Mouse (Mus musculus): Measurements from ENCODE around the gene Gm1043. TPM values are rescaled to one million over a fixed set of nuclear protein-coding genes. Genes with fewer than 3 reads are reported as not detected.

Gm1043 gene
- polyA plus RNA-seq, 1 experiment from 2014 or later: not detected

DNA sequence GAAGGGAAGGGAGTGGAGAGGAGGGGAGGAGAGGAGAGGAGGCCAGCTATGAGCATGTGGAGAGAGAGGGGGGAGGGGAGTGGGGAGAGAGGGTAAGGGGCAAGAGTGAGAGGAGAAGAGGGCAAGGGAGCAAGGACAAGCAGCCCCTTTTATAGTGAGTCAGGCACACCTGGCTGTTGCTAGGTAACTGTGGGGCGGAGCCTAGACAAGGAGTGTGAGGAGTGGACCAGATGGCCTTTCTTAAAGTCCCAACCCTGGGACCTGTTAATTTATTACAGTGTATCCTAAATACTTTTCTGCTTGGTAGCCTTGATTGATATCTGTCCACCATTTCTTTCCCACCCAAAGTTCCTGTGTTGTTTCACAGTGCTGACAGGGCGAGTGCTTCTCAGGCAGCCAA is 36.1 kb upstream of the Gm1043 start:
- no peak overlapping the region for H3K4me3 ChIP-seq (replicated peaks)
- H3K27me3 ChIP-seq: peaks cover 7% of the 10 kb centered on the region; the same call in 1 of the 2 replicates
- no peak overlapping the region for H3K27ac ChIP-seq
- no peak overlapping the region for H3K4me2 ChIP-seq
- H3K9me3 ChIP-seq: no peaks in the 10 kb centered on the region
- 74% methylated on average over 2 of the region's 2 CpGs for WGBS
- H3K36me3 ChIP-seq: no peaks in the 10 kb centered on the region
- H3K9ac ChIP-seq (replicated peaks): no peak overlapping the region
- no peak for ATAC-seq (ENCODE audit: insufficient number of reproducible peaks, insufficient read depth, low FRiP score, low TSS enrichment, low read depth)
- no peaks in the 10 kb centered on the region for H3K4me1 ChIP-seq (replicated peaks)

DNA sequence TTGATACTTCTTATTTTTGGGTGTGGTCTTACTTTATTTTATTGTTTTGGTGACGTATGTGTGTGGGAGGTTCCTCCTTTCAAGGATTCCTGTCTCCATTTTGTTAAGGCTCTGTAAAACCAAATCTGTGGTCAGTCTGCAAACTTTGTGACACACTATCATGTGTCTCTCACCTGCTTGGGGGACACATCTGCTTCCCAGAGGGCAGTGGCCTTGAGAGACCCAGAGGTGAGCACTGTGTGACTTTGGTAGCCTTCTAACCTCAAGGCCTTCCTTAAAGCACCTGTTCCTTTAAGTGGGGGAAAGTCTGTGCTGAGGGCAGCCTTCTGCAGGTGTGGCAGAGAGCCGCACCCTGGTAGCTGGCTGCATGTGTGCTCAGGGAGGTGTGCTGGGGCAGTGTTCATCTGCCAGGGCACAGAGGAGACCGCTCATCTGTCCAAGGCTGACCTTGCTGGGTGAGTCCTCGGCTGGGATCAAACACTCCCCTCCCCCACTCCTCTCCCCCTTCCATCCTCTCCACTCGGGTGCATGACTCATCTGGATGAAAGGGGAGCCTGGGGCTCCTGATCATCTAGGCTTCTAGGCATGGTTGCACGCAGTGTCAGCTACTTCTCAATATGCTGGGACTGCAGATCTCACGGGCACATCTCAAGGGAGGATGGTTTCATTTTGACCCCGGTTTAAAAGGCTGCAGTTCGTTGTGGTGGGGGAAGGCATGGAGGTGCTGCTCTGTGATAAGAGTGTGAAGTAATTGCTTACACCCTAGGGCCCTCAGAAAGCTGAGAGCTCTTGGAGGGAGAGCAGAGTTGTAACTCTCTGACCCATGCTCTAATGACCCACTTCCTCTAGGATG is 34.4 kb upstream of the Gm1043 start:
- no peak overlapping the region for H3K9ac ChIP-seq (replicated peaks)
- H3K27ac ChIP-seq: no peak overlapping the region
- 32% methylated on average over 9 of the region's 9 CpGs for WGBS
- no peaks in the 10 kb centered on the region for H3K9me3 ChIP-seq
- peaks cover 7% of the 10 kb centered on the region; the same call in 1 of the 2 replicates for H3K27me3 ChIP-seq
- no peaks in the 10 kb centered on the region for H3K4me1 ChIP-seq (replicated peaks)
- ATAC-seq (ENCODE audit: insufficient number of reproducible peaks, insufficient read depth, low FRiP score, low TSS enrichment, low read depth): no peak
- no peak overlapping the region for H3K4me2 ChIP-seq
- no peak overlapping the region for H3K4me3 ChIP-seq (replicated peaks)
- no peaks in the 10 kb centered on the region for H3K36me3 ChIP-seq

DNA sequence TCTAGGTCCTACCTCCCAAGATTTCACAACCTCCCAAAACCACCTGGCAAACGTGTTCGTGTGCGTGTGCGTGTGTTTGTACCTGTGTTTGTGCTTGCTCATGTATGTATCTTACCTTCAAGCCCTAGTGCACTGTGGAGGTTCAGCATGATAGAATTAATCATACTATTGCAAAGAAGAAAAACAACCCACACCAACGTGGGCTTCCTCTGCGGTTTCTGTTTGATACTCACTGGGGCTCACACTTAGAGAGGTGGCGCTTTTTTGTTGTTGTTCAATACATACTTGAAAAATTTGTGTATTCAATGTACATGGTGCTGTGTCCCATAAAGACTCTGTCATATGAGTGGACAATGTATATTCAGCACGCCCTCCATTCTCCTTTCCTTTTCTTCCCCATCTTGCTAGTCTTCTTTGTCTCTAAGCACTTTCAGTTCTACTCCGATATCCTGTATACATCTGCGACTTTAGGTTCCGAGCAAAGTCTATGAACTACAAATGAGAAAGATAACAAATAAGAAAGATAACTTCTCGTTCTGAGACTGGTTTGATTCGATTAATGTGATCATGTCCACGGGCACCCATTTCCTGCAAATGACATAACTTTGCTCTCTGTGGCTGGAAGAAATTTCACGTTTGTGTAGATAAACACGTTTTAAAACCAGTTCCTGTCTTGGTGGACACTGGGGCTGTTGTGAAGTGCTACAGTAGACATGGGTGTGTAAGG is 33.6 kb upstream of the Gm1043 start:
- H3K9ac ChIP-seq (replicated peaks): no peak overlapping the region
- ATAC-seq (ENCODE audit: insufficient number of reproducible peaks, insufficient read depth, low FRiP score, low TSS enrichment, low read depth): no peak
- WGBS: 83% methylated on average over 16 of the region's 16 CpGs
- H3K4me2 ChIP-seq: no peak overlapping the region
- H3K9me3 ChIP-seq: no peaks in the 10 kb centered on the region
- no peak overlapping the region for H3K27ac ChIP-seq
- no peak overlapping the region for H3K4me3 ChIP-seq (replicated peaks)
- H3K4me1 ChIP-seq (replicated peaks): no peaks in the 10 kb centered on the region
- H3K27me3 ChIP-seq: peaks cover 7% of the 10 kb centered on the region; the same call in 1 of the 2 replicates
- no peaks in the 10 kb centered on the region for H3K36me3 ChIP-seq

DNA sequence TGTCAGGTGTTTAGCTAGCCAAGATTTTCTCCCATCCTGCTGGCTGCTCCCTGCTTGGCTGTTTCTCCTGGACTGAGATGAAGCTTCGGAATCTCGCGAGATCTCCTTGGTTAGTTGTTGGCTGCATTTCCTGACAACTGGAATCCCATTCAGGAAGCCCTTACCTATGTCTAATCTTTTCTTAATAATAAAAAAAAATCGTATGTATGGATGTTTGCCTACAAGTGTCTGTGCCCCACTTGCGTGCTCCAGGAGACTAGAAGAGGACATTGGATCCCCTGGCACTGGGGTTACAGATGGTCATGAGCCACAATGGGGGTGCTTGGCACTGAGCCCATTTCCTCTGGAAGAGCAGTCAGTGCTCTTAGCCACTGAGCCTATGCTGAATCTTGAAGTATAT is 32.3 kb upstream of the Gm1043 start:
- no peak overlapping the region for H3K4me3 ChIP-seq (replicated peaks)
- no peaks in the 10 kb centered on the region for H3K27me3 ChIP-seq
- H3K36me3 ChIP-seq: no peaks in the 10 kb centered on the region
- H3K4me1 ChIP-seq (replicated peaks): no peaks in the 10 kb centered on the region
- no peak overlapping the region for H3K9ac ChIP-seq (replicated peaks)
- H3K4me2 ChIP-seq: no peak overlapping the region
- ATAC-seq (ENCODE audit: insufficient number of reproducible peaks, insufficient read depth, low FRiP score, low TSS enrichment, low read depth): no peak
- WGBS: 88% methylated on average over 5 of the region's 5 CpGs
- H3K27ac ChIP-seq: no peak overlapping the region
- H3K9me3 ChIP-seq: no peaks in the 10 kb centered on the region

DNA sequence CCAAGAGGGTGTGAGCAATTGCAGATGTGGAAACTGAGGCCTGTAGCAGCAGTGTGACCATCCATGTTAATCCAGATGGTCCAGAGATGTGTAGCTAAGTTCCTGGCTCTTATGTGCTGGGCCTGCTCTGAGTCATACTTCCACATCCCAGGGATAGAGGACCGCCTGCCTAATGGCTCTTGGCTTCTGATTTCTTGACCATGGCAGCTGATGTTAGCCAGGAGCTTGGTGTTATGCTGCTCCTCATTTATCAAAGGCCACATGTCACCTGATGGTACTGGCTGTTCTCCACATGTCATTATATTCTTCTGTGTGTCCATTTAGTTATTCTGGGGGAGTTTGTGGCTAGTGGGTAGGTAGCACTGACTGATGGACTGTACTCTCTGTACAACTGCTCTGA is 29.4 kb upstream of the Gm1043 start:
- Histone ChIP-seq H3K36me3 (no peaks in the 10 kb centered on the region), H3K4me2 (no peak overlapping the region), H3K4me1 (replicated peaks) (no peaks in the 10 kb centered on the region), H3K9ac (replicated peaks) (no peak overlapping the region), H3K9me3 (no peaks in the 10 kb centered on the region), H3K27me3 (0 out of 2 replicates have a peak, but pooled peaks cover under 1% of the 10 kb centered on the region), H3K27ac (no peak overlapping the region), H3K4me3 (replicated peaks) (no peak overlapping the region)
- no peak for ATAC-seq (ENCODE audit: insufficient number of reproducible peaks, insufficient read depth, low FRiP score, low TSS enrichment, low read depth)
- 93% methylated on average over 1 of the region's 1 CpGs for WGBS

DNA sequence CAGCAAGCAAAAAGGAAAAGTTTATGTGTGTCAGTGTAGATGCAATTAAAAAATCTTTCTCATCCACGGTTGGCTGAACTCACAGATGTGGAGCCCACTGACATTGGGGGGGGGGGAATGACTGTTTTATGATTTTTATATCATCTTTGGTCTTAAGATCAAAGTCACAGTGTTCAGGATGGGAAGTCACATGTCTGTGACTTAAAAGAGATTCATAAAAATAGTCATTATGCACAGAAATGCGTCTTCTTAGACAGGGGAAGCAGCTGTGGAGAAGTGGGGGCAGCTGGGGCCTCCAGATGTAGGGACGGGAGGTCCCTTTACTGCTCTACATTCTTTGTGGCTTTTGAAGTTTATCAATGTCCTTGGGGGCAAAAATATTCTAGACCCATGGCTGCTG is 28.7 kb upstream of the Gm1043 start:
- no peaks in the 10 kb centered on the region for H3K36me3 ChIP-seq
- WGBS: 56% methylated on average over 3 of the region's 3 CpGs
- ATAC-seq (ENCODE audit: insufficient number of reproducible peaks, insufficient read depth, low FRiP score, low TSS enrichment, low read depth): no peak
- no peaks in the 10 kb centered on the region for H3K4me1 ChIP-seq (replicated peaks)
- no peak overlapping the region for H3K4me3 ChIP-seq (replicated peaks)
- H3K27ac ChIP-seq: no peak overlapping the region
- no peaks in the 10 kb centered on the region for H3K9me3 ChIP-seq
- H3K27me3 ChIP-seq: 0 out of 2 replicates have a peak, but pooled peaks cover 5% of the 10 kb centered on the region
- H3K9ac ChIP-seq (replicated peaks): no peak overlapping the region
- H3K4me2 ChIP-seq: no peak overlapping the region

DNA sequence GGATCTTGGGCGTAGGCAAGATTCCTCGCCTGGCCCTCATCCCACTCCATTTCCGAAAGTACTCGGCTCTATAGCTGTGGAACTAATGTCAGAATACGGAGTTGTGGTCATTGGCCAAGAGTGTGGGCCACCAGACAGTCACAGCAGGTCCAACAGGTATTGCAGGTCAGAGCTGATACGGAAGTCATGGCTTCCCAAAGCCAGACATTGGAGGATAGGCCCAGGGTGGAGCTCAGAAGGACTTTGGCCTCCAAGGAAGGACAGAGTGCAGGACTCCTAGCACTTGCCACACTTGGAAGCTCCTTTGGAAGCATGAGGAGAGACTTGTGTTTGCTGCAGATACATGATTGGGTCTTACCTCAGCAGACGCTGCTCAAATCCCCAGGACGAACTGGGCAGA is 23.6 kb upstream of the Gm1043 start:
- H3K36me3 ChIP-seq: no peaks in the 10 kb centered on the region
- H3K27ac ChIP-seq: no peak overlapping the region
- no peak overlapping the region for H3K4me3 ChIP-seq (replicated peaks)
- no peak for ATAC-seq (ENCODE audit: insufficient number of reproducible peaks, insufficient read depth, low FRiP score, low TSS enrichment, low read depth)
- WGBS: 86% methylated on average over 8 of the region's 8 CpGs
- H3K4me1 ChIP-seq (replicated peaks): no peaks in the 10 kb centered on the region
- H3K9ac ChIP-seq (replicated peaks): no peak overlapping the region
- H3K27me3 ChIP-seq: 0 out of 2 replicates have a peak, but pooled peaks cover 5% of the 10 kb centered on the region
- no peak overlapping the region for H3K4me2 ChIP-seq
- H3K9me3 ChIP-seq: no peaks in the 10 kb centered on the region

DNA sequence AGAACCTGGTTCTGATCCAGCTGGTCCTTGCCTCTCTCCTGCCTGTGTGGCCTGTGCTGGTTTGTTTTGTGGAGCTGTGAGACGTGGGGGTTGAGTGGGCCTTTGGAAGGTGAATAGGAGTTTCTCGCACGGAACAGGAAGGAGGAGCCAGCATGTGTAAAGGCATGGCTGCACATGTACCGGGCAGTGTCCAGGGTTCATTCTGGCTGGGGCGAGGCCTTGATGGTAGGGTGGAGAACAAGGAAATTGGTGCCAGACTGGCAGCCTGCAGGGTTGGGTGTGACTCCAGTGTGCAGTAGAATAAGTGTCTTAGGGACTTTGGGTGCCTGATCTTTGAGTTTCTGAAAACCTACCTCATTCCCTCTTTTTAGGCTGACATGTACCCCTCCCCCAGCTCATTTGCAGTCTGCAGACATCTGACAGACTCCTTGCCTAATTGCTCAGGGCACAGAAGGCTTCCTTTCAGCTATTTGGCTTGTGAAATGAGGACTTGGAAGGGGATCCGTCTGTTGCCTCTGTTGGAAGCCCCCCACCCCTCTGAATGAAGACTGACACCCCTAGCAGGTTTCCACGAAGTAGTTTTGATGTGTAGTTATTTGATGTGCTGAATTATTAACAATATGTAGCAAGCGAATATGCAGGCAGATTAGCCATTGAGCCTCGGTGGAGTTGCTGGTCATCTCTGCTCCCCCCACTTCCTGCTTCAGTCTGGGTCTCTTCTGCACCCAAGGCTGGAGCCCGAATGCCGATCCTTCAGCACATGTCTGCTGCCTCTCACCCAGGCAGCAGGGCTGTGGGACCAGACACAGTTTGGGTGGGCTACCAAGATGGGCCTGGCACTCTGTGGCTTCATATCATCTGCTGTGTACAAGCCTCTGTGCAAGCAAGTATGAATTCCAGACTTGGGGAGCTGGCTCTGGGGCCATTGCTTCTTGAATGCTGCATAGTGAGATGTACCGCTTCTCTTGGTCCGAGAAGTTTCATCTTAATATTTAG is 20.4 kb upstream of the Gm1043 start:
- no peak overlapping the region for H3K4me2 ChIP-seq
- WGBS: 68% methylated on average over 13 of the region's 13 CpGs
- no peak overlapping the region for H3K27ac ChIP-seq

DNA sequence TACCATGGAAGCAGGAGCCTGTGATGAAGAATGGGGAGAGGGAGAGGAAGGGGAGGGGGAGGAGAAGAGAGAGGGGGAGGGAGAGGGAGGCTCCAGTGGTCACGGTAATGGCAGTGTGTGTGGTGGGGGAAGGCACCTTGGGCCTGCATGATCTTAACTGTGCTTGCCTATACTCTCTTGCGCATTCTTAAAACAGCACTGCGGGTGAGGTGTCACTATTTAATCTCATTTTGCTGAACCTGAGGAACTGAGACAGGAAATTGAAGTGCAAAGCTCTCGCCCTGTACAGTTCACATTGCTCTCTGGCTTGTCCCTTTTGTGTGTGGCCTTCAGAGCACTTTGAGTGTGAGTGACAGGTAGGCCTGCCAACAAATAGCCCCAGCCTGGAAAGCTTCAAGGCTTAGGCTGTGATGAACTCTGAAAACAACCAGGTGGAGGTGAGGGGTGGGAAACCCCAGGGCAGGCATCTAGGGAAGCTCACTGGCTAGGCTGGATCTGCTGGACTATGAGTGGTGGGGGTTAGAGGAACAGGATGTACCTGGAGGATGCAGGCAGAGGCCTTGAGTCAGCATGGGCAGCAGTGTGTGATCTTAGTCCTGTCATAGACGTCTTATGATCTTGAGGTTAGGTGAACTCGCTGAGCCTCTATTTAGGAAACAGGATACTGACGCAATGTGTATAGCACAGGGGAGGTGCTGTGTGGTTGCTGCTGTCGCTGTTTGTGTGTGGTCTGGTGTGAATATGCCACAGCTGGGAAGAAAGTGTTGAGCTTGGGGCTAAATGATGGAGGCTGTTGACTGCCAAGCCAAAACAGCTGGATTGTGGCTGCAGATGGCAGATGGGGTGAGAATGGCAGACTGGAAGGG is 18.2 kb upstream of the Gm1043 start:
- no peak for ATAC-seq (ENCODE audit: insufficient number of reproducible peaks, insufficient read depth, low FRiP score, low TSS enrichment, low read depth)
- Histone ChIP-seq H3K27ac (no peak overlapping the region), H3K4me1 (replicated peaks) (no peaks in the 10 kb centered on the region), H3K4me3 (replicated peaks) (no peak overlapping the region), H3K4me2 (no peak overlapping the region), H3K36me3 (no peaks in the 10 kb centered on the region), H3K9ac (replicated peaks) (no peak overlapping the region), H3K9me3 (no peaks in the 10 kb centered on the region), H3K27me3 (no peaks in the 10 kb centered on the region)
- 67% methylated on average over 8 of the region's 8 CpGs for WGBS

More for the DNA sequence above, 20.4 kb upstream of the Gm1043 start:
- no peaks in the 10 kb centered on the region for H3K36me3 ChIP-seq
- ATAC-seq (ENCODE audit: insufficient number of reproducible peaks, insufficient read depth, low FRiP score, low TSS enrichment, low read depth): no peak
- no peaks in the 10 kb centered on the region for H3K9me3 ChIP-seq
- H3K27me3 ChIP-seq: 0 out of 2 replicates have a peak, but pooled peaks cover 5% of the 10 kb centered on the region
- no peak overlapping the region for H3K4me3 ChIP-seq (replicated peaks)
- H3K9ac ChIP-seq (replicated peaks): no peak overlapping the region
- H3K4me1 ChIP-seq (replicated peaks): no peaks in the 10 kb centered on the region

DNA sequence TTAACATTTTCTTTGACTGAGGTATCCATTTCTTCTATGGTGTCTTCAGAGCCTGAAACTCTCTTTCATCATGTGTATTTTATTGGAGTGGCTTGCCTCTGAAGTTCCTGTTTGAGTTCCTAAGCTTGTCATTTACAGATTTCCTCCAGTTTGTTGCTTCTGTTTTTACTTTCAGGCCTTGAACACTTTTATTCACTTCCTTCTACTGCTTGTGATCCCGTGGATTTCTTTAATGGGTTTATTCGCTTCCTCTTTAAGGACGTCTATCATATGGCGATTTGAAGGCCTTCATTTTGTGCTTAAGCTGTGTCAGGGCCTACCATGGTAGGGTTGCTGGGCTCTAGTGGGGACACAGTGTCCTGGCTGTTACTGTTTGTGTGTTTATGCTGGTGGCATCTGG is 11.5 kb upstream of the Gm1043 start:
- Histone ChIP-seq H3K9me3 (no peaks in the 10 kb centered on the region), H3K36me3 (no peaks in the 10 kb centered on the region), H3K27me3 (peaks cover 18% of the 10 kb centered on the region), H3K4me3 (replicated peaks) (no peak overlapping the region), H3K9ac (replicated peaks) (no peak overlapping the region), H3K27ac (no peak overlapping the region), H3K4me1 (replicated peaks) (no peaks in the 10 kb centered on the region), H3K4me2 (no peak overlapping the region)
- 76% methylated on average over 4 of the region's 4 CpGs for WGBS
- ATAC-seq (ENCODE audit: insufficient number of reproducible peaks, insufficient read depth, low FRiP score, low TSS enrichment, low read depth): no peak
